Mouse (Mus musculus) erythroblast, embryonic 14.5 days (primary cell): Measurements from ENCODE around the gene Entpd1. TPM values are rescaled to one million over a fixed set of nuclear protein-coding genes. Genes with fewer than 3 reads are reported as not detected.

ENCODE experiments used
- H3K27me3 ChIP-seq: 2 replicates; pipeline ENCODE4 v1.6.1; 2012; ENCODE audit warnings: inconsistent platforms; ENCODE audit not compliant: control insufficient read depth
- H3K36me3 ChIP-seq: 2 replicates; pipeline ENCODE4 v1.6.1; 2012; ENCODE audit warnings: mild to moderate bottlenecking, inconsistent platforms; ENCODE audit not compliant: control insufficient read depth
- H3K4me1 ChIP-seq: 2 replicates; pipeline ENCODE4 v1.6.1; 2012; ENCODE audit warnings: inconsistent platforms; ENCODE audit not compliant: control insufficient read depth
- H3K4me3 ChIP-seq: replicated peaks from 2 replicates; pipeline ENCODE3; 2012; ENCODE audit warnings: moderate library complexity, mild to moderate bottlenecking, inconsistent platforms
- H3K9me3 ChIP-seq: 2 replicates; pipeline ENCODE4 v1.6.1; 2012; ENCODE audit warnings: low read length, inconsistent platforms, mixed read lengths; ENCODE audit not compliant: control insufficient read depth
- GATA1 ChIP-seq: IDR thresholded peaks from 2 replicates; pipeline ENCODE4 v1.6.1; 2012; ENCODE audit warnings: low read length, inconsistent platforms, mixed read lengths
- TAL1 ChIP-seq: IDR thresholded peaks from 3 replicates; pipeline ENCODE4 v1.6.1; 2012; ENCODE audit warnings: low read length, inconsistent platforms, mixed read lengths
- polyA plus RNA-seq: library from polyadenylated mRNA; stranded (reverse); fragments of >175 nt; gene quantifications from 2 replicates; pipeline ENCODE4 v1.2.3, GENCODE M21; 2012

The Entpd1 gene
- polyA plus RNA-seq, 1 experiment = 0.05 TPM

- Histone ChIP-seq H3K36me3 (no peaks in the 10 kb centered on the region), H3K27me3 (no peaks in the 10 kb centered on the region), H3K4me1 (no peaks in the 10 kb centered on the region), H3K9me3 (no peaks in the 10 kb centered on the region), H3K4me3 (no peak overlapping the region)
- TF ChIP-seq TAL1 (no peak), GATA1 (no peak)
Observed at GRCm38 (mm10) chr19:40699816-40700215, 87.7 kb downstream of the Entpd1 start.

- H3K27me3 ChIP-seq = no peaks in the 10 kb centered on the region
- no peaks in the 10 kb centered on the region for H3K4me1 ChIP-seq
- TF ChIP-seq TAL1 = no peak
- no peak for TF ChIP-seq GATA1
- H3K4me3 ChIP-seq = no peak overlapping the region
- no peaks in the 10 kb centered on the region for H3K9me3 ChIP-seq
- no peaks in the 10 kb centered on the region for H3K36me3 ChIP-seq
Observed at GRCm38 (mm10) chr19:40702406-40702805, 90.2 kb downstream of the Entpd1 start.

- Histone ChIP-seq H3K36me3 (no peaks in the 10 kb centered on the region), H3K27me3 (no peaks in the 10 kb centered on the region), H3K9me3 (no peaks in the 10 kb centered on the region), H3K4me1 (no peaks in the 10 kb centered on the region), H3K4me3 (no peak overlapping the region)
- TF ChIP-seq TAL1 (no peak), GATA1 (no peak)
Observed at GRCm38 (mm10) chr19:40712889-40713628, 100.9 kb downstream of the Entpd1 start.

- H3K27me3 ChIP-seq = no peaks in the 10 kb centered on the region
- no peak overlapping the region for H3K4me3 ChIP-seq
- no peaks in the 10 kb centered on the region for H3K36me3 ChIP-seq
- no peaks in the 10 kb centered on the region for H3K4me1 ChIP-seq
- TF ChIP-seq GATA1 = no peak
- TF ChIP-seq TAL1 = no peak
- no peaks in the 10 kb centered on the region for H3K9me3 ChIP-seq
Observed at GRCm38 (mm10) chr19:40714700-40715099, 102.5 kb downstream of the Entpd1 start.

- Histone ChIP-seq H3K4me1 (no peaks in the 10 kb centered on the region), H3K36me3 (no peaks in the 10 kb centered on the region), H3K4me3 (no peak overlapping the region), H3K9me3 (no peaks in the 10 kb centered on the region), H3K27me3 (no peaks in the 10 kb centered on the region)
- TF ChIP-seq TAL1 (no peak), GATA1 (no peak)
Observed at GRCm38 (mm10) chr19:40716981-40717380, 104.8 kb downstream of the Entpd1 start.

- TF ChIP-seq TAL1 = no peak
- no peak for TF ChIP-seq GATA1
- Histone ChIP-seq H3K4me3 (no peak overlapping the region), H3K36me3 (no peaks in the 10 kb centered on the region), H3K4me1 (no peaks in the 10 kb centered on the region), H3K9me3 (no peaks in the 10 kb centered on the region), H3K27me3 (no peaks in the 10 kb centered on the region)
Observed at GRCm38 (mm10) chr19:40719439-40720105, 107.4 kb downstream of the Entpd1 start.

- Histone ChIP-seq H3K27me3 (no peaks in the 10 kb centered on the region), H3K36me3 (no peaks in the 10 kb centered on the region), H3K9me3 (no peaks in the 10 kb centered on the region), H3K4me3 (no peak overlapping the region), H3K4me1 (no peaks in the 10 kb centered on the region)
- TF ChIP-seq TAL1 (no peak), GATA1 (no peak)
Observed at GRCm38 (mm10) chr19:40720381-40720780, 108.2 kb downstream of the Entpd1 start.

GRCm38 (mm10) chr19:40722137-40723038 lies 110.2 kb downstream of the Entpd1 start:
- TF ChIP-seq GATA1 (no peak), TAL1 (no peak)
- Histone ChIP-seq H3K9me3 (no peaks in the 10 kb centered on the region), H3K36me3 (no peaks in the 10 kb centered on the region), H3K4me1 (no peaks in the 10 kb centered on the region), H3K4me3 (no peak overlapping the region), H3K27me3 (no peaks in the 10 kb centered on the region)

GRCm38 (mm10) chr19:40723516-40723915 lies 111.3 kb downstream of the Entpd1 start:
- TF ChIP-seq TAL1 (no peak), GATA1 (no peak)
- Histone ChIP-seq H3K36me3 (no peaks in the 10 kb centered on the region), H3K9me3 (no peaks in the 10 kb centered on the region), H3K4me1 (no peaks in the 10 kb centered on the region), H3K27me3 (no peaks in the 10 kb centered on the region), H3K4me3 (no peak overlapping the region)
